Mouse (Mus musculus): ENCODE data around the gene C2cd3. TPM values are rescaled to one million over a fixed set of nuclear protein-coding genes. Genes with fewer than 3 reads are reported as not detected.

C2cd3 gene
- total RNA-seq (2015) (51.1 and 55.6 TPM in 2 replicates), total RNA-seq (2017) (21.0 and 24.1 TPM in 2 replicates)

GRCm38 (mm10) chr7:100371495-100372451 is at the start of gene C2cd3, which contains the start of gene Ppme1:
TSS of gene C2cd3 (plus strand) at chr7:100372233.
TSS of gene Ppme1 (minus strand) at chr7:100372307.
- peak; percentile 97 for ATAC-seq (ENCODE audit: poor library complexity, severe bottlenecking)

DNA sequence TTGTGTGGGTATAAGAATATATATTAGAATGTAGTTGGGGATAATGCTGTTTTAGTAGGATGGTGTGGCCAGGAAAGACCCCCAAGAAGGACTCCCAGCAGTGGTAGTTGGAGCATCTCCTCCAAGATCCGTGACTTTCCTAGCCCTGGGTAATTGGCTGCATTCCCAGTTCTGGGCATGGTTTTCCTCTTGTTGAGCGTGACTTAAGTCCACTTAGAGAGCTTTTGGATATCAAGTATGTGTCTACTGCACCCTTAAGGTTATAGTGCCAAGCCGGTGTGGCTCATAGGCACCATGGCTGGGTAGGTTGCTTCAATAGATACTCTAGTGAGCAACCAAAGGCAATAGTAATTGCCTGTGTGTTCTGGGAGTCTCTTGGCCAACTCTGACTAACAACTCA is 48.3 kb upstream of the C2cd3 start:
- no peak for ATAC-seq (ENCODE audit: poor library complexity, severe bottlenecking)

DNA sequence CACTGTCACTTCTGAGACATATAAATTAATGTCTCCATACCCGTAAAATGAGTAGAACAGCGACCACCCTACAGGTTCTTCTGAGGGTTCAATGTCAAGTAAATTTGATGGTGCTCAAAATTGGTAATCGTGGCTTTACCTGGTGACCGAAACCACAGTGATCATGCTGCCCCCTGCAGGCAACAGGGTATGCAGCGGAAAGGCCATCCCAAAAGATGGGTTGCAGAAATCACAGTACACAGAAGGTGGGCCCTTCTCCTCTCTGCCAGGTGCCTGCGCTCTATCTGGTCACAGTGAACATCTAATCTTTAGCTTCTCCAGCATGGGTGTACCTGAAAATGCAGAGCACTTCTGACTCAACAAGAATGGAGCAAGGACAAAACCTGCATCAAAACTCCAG is 46.6 kb upstream of the C2cd3 start:
- no peak for ATAC-seq (ENCODE audit: poor library complexity, severe bottlenecking)

- ATAC-seq (ENCODE audit: poor library complexity, severe bottlenecking): no peak
These were observed 44.5 kb upstream of the C2cd3 start for GRCm38 (mm10) chr7:100327514-100327913.

DNA sequence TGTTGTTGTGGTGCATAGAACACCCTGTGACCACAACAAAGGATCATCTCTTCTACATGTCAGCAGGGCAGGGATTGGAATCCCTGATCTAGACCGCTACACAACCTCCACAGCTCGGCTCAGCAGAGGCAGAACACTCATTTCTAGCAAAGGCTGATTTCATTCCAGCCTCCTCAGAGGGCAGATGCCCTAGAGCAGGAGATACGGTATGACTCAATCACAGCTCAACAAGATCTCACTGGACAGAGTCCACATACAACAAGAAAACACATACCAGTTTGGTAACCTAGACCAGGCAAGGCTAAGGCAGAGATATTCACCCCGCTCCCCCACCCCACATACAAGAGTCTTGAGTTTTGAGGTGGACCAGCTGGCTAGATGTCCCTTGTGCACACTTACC is 43.4 kb upstream of the C2cd3 start:
- ATAC-seq (ENCODE audit: poor library complexity, severe bottlenecking): no peak

DNA sequence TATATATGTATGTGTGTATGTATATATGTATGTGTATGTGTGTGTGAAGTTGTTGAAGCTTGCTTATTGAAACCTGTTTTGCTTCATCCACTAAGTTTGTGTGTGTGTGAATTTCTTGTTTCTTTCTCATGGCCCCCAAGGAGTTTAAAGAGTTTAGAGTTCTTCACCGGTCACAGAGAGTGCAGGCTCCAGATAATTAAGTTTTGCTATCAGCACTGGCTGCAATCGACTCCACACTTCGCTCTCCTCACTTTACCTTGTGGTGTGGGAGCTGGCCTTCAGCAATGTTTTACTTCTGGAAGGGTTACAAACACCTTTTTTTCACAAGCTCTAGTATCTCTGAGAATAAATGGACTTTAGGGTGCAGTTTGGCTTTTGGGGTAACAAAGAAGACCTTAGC is 40.8 kb upstream of the C2cd3 start:
- no peak for ATAC-seq (ENCODE audit: poor library complexity, severe bottlenecking)

- ATAC-seq (ENCODE audit: poor library complexity, severe bottlenecking): no peak
These were observed 36.1 kb upstream of the C2cd3 start for GRCm38 (mm10) chr7:100335921-100336320.

DNA sequence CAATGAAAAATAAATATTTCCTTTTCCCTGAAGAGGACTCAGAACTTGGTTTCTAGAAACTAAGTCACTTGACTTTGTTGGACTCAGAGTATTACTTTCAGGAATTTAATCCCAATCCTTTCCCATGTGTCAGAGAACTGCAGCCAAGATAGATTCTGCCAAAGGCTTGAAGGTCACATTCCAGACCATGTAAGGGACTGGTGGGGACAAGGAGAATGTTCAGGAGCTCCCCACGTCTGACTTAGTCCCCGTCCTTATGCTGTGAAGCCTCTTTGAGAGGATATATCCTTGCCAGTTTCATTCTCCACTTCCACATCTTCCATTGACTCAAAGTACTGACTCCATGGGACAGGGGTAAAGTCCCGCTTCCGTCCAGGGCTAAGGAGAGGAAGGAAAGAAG is 17.0 kb upstream of the C2cd3 start:
- ATAC-seq (ENCODE audit: poor library complexity, severe bottlenecking): no peak

- ATAC-seq (ENCODE audit: poor library complexity, severe bottlenecking): no peak
These were observed 15.7 kb upstream of the C2cd3 start for GRCm38 (mm10) chr7:100356324-100356723.

- no peak for ATAC-seq (ENCODE audit: poor library complexity, severe bottlenecking)
These were observed 15.3 kb upstream of the C2cd3 start for GRCm38 (mm10) chr7:100356768-100357167.

DNA sequence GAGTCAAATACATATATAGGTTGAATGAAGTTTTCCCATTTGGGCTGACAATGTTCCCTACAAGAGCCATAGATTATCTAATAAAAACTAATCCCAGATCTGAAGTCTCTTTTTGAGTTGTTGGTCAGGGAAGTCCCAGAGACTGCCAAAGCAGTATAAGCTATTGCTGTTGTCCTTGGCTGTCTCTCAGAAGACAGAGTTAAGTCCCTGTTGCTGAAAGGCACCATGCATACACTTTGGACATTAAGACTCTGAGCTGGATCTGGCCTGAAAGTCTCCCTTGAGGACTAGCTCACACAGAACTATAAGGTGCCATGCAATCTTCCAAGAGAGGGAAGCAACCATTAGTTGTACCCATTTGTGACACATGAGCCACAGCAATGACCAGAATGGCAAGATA is 14.2 kb upstream of the C2cd3 start:
- ATAC-seq (ENCODE audit: poor library complexity, severe bottlenecking): no peak

DNA sequence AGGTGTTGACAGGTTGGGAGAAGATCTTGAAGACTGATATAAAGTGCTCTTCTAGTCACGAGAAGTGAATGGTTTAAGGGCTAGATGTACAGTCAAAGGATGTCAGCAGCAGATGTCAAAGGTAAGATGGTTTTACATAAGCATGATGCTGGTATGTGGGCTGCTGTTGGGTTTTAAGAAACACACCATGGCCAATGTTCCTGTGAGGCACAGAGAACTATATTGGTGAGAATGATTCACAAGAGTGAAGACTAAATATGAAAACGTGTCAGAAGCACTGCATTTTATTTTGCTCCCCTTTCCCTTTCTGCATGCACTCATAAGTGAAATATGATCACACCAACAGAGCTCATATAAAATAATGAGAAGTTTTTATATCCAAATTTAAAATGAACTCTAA is 8.9 kb upstream of the C2cd3 start:
- no peak for ATAC-seq (ENCODE audit: poor library complexity, severe bottlenecking)

DNA sequence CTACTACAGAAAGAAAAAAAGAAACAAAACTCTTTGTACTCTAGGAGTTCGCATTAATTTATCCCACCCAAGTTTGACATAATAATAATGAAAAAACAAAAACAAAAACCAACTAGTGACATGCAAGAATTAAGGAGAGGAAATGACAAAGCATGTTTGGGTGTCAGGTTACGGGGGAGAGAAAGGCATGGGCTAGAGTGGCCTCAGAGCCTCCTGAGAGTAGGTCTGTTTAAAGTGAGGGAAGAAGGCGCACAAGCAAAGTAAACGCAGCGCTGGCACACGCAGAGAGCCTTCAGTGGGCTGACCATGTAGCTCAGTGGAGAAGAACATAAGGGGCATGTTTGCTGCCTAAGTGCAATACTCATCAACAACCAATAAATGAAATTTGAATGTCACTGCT is 7.1 kb upstream of the C2cd3 start:
- ATAC-seq (ENCODE audit: poor library complexity, severe bottlenecking): no peak

DNA sequence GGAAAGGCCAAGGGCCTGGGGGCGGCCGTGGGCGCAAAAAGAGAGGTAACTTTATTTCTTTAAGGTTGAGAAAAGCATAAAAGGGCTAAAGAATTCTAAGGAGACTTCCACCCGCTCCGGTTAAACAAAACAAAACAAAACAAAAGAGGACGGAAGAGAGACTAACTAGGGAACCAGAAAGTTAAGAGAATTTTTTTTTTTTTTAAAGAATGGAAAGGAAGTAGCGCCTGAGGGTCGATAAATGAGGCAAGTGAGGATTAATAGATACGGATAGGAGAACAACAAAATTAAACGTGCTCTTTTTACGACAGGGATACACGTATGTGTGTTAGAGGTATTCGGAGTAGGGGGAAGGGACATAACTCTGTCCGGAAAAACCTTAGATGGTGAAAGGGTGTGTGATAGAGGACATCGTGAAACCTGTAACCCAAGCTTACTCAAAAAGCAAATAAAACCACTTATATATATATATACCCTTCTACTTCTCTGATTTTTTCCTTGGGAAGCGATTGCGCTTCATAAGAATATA is 483 bp downstream of the C2cd3 start:
- ATAC-seq (ENCODE audit: poor library complexity, severe bottlenecking): no peak

DNA sequence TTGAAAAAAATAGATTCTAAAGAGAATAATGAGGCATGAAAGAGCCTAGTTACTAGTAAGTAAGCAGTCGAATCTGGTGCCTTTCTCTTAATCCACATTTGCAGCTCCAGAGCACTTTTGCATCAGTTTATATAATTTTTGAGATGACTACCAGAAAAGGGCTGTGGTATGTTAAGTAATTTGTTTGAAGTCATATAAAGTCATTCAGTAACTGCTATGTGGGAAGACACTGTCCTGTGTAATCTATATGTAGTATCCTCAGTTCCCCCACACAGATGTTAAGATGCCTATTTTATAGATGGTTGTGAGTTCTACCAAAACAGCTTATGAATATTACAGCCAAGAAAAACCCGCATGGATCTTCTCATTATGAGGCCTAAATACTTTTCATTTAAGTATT is 6.2 kb downstream of the C2cd3 start:
- ATAC-seq (ENCODE audit: poor library complexity, severe bottlenecking): no peak

- ATAC-seq (ENCODE audit: poor library complexity, severe bottlenecking): no peak
These were observed 9.1 kb downstream of the C2cd3 start for GRCm38 (mm10) chr7:100381161-100381560.

DNA sequence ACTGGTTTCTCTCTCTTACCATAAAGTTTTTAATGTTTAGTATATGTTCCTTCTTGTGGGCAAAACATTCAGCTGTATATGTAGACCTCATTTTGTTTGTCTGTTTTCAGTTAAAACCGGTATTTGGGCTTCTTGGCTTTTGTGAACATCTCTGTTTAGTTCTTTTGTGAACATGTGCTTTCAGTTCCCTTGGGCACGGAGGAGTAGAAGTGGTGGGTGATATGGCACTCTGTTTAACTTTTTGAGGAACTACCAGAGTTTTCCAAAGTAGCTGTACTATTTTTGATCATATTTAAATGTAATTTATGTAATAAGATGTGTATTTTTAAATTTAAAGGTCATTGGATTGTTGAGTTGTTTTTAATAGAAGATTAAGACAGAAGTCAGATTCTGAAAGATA is 11.2 kb downstream of the C2cd3 start:
- ATAC-seq (ENCODE audit: poor library complexity, severe bottlenecking): no peak

GRCm38 (mm10) chr7:100388174-100388573 is 16.1 kb downstream of the C2cd3 start:
- no peak for ATAC-seq (ENCODE audit: poor library complexity, severe bottlenecking)

DNA sequence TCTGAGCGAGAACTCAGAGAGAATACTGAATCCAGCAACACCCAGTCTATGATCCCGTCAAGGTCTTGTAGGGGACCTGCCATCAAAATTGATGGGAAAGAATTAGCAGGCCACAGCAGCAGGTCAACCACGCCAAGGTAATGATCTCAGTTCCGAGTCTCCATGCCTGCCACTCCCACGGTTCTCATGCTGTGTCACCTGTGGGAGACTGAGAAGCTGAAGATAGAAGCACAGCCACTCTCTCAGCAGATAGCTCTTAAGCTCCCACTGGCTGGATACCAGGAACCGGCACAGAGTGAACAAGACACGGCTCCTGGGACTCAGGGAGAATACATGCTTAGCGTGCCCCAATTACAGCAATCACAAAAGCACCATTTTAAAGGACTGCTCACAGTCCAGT is 18.1 kb downstream of the C2cd3 start:
- no peak for ATAC-seq (ENCODE audit: poor library complexity, severe bottlenecking)

GRCm38 (mm10) chr7:100392265-100392664 is 20.2 kb downstream of the C2cd3 start:
- no peak for ATAC-seq (ENCODE audit: poor library complexity, severe bottlenecking)

DNA sequence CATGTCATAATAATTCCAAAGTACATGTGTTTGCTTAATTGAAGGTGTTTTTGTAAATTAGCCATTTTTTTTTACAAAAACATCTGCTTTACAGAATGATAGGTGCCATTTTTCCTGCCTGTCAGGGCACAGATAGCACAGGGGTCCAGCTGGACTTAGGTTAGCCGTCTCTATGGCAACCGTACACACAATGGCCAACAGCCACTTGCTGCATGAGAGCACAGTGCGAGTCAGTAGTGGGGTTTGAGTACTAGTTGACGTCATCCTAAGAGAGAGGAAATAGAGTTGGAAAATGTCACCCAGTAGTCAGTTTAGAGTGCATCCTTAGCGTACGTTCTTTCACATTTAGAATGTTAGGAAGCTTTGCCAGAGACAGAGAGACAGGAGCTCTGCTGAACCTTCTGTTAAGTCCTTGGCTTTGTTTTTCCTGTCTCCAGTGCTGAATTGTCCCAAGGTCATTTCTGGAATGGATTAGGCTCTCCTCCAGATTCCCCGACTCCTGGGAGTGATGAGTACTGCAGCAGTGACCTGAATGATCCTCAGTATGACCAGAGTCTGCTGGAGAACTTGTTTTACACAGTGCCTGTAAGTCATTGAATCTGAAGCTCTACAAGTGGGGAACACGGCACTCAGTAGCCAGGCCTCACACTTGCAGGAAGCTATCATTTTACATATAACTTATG is 27.3 kb downstream of the C2cd3 start:
- no peak for ATAC-seq (ENCODE audit: poor library complexity, severe bottlenecking)
